Mouse (Mus musculus) cerebellum, adult (tissue): ENCODE results near the gene Lrrc25.

ENCODE experiments used
- ATAC-seq: cut with Nextera tagmentation; 2 replicates; pipeline ENCODE4 v1.9.2; 2017; ENCODE audit warnings: mild to moderate bottlenecking, moderate library complexity, mixed read lengths; ENCODE audit not compliant: insufficient number of reproducible peaks, low FRiP score, low TSS enrichment

Gene Lrrc25

GRCm38 (mm10) chr8:70646369-70646768, 30.4 kb downstream of the Lrrc25 start:
- no peak for ATAC-seq

GRCm38 (mm10) chr8:70646775-70647174, 30.8 kb downstream of the Lrrc25 start:
- ATAC-seq = no peak

- ATAC-seq = no peak
Observed at GRCm38 (mm10) chr8:70647343-70648163, 31.6 kb downstream of the Lrrc25 start.

DNA sequence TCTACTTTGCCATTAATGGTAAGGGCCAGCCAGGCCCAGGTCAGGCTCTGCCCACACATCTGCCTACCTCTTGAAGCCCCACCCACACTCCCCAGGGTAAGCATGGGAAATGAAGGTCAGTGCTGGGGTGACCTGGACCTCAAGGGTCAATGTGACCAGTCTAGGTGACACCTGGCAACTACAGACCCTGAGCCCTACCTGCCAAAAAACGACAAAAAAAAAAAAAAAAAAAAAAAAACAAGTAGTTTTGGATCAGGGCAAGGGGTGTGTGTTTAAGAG, 32.1 kb downstream of the Lrrc25 start:
- no peak for ATAC-seq

- ATAC-seq = no peak
Observed at GRCm38 (mm10) chr8:70648921-70649320, 33.0 kb downstream of the Lrrc25 start.

DNA sequence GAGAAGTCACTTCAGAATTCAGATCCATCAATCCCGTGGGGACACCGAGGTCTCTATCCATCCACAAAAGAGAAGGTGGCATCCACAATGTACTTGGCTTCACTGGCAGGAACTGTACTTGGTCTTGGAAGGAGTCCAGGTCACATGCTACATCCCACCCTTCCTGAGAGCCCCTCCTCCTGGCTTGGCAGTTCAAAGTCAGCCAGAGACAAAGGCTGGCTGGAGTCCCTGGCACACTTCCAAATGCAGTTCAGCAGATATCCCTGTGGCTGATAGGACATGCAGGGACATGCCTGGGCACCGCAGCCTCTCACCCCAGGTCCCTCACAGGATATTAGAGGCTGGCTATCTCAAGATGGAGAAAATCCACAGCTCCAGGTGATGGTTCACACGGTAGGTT, 33.4 kb downstream of the Lrrc25 start:
- no peak for ATAC-seq

- no peak for ATAC-seq
Observed at GRCm38 (mm10) chr8:70650351-70650750, 34.4 kb downstream of the Lrrc25 start.

- no peak for ATAC-seq
Observed at GRCm38 (mm10) chr8:70653226-70653625, 37.3 kb downstream of the Lrrc25 start.

DNA sequence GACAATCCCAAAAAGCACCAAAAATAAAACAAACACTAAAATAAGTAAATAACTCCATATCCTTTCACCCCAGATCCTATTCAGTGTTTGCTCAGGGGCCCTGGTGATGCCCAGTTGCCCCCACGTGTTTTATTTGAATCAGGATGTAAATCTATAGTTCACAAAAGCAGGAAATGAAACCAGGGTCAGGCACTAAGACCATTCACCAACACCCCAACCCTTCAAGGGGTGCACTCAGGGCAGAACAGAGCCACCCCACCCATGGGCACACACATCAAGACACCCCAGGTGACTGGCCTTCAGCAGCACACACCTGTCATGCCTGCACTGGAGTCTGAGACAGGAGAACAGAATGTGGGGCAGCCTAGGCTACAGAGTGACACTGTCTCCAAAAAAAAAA, 38.2 kb downstream of the Lrrc25 start:
- no peak for ATAC-seq

DNA sequence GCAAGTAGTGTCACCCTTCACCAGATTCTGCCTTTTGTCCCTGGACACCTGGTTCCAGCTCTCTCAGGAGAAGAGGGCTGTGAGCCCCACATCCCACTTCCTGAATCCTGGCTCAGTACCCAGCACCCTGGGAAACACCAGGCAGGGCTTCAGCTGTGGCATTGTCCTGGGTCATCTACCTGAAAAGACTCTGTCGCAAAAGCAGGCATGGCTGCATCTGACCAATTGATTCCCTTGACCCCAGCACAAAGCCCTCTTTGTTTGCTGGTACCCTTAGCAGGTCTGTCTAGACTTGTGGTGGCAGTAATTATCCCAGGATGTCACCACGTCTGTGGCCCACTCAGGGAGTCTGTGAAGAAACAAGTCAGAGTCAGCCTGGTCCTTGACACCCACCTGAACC, 39.5 kb downstream of the Lrrc25 start:
- ATAC-seq = no peak

- no peak for ATAC-seq
Observed at GRCm38 (mm10) chr8:70656193-70656790, 40.3 kb downstream of the Lrrc25 start.

DNA sequence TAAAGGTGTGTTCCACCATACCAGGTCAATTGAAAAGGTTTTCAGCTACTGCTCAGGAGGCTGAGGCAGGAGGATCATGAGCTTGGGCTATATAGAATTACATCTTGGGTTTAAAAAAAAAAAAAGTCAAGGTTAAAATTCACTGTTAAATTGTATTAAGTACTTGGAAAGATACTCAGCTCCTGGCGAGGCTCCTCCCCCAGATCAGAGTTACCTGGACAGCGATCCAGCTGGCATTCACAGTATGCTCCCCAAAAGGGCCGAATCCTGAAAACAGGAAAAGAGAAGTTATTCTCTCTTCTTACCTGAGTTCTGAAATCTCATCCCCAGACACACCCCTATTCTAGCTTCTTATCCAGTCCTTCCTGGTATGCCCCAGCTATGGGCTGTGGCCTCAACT, 41.3 kb downstream of the Lrrc25 start:
- no peak for ATAC-seq

- no peak for ATAC-seq
Observed at GRCm38 (mm10) chr8:70657739-70658138, 41.8 kb downstream of the Lrrc25 start.

DNA sequence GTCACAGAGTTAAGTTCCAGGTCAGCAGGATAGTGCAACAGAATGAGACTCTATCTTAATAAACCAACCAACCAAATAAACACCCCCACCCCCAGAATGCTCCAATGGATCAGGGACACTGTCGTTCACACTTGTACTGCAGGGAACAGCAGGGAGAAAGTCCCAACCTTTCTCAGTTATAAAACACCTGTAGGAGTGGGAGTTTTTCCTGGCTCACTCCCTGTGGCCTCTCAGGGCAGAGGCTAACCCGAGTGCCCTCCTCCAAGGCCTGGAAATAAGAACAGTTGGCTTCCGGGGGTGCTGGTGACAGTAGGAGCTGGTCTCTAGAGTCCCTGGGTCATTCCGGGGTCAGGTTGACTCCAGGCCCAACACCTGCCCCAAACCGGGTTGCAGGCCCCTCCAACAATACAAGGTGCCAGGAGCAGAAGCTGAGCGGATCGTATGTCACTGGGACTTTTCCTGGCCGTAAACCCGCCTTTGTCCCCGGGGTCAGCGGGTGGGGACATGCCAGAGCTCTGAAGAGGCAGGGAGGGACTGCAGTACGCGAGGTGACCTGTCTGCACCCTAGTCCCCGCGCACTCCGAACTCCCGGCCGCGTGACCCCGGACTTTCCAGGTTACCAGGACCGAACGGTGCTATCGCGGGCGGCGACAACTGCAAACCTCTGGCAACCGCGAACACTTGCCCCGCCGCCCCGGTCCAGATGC, 43.1 kb downstream of the Lrrc25 start:
- peak; percentile 33; the same call in 1 of the 2 replicates for ATAC-seq

GRCm38 (mm10) chr8:70659604-70660272, 43.8 kb downstream of the Lrrc25 start:
- peak; percentile 41 for ATAC-seq

GRCm38 (mm10) chr8:70660273-70660725, 44.3 kb downstream of the Lrrc25 start, which contains the start of gene Pgpep1:
Gene Pgpep1 (minus strand): TSS chr8:70660388.
- ATAC-seq = 0 out of 2 replicates have a peak, but pooled peaks have one; percentile 22

GRCm38 (mm10) chr8:70663691-70664090, 47.7 kb downstream of the Lrrc25 start:
- no peak for ATAC-seq

- ATAC-seq = no peak
Observed at GRCm38 (mm10) chr8:70664631-70665030, 48.7 kb downstream of the Lrrc25 start.

- no peak for ATAC-seq
Observed at GRCm38 (mm10) chr8:70665599-70665998, 49.6 kb downstream of the Lrrc25 start.

DNA sequence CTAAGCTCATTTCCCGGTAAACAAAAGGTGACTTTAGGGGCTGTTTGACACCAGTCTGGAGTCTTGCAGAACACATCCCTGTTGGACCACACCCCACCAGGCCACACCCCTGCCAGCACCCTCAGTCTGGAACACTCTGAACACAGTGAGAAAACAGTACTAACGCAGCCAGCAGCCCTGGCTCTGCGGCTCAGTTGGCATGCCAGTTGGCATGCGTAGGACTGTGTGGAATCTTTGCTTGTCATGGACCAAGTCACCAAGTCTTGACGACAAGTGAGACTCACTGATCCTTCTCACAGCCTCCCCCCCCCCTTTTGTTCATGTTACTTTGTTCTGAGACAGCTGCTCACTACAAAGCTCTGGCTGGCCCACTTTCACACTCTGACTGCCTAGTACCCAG, 51.1 kb downstream of the Lrrc25 start:
- no peak for ATAC-seq
